Mouse (Mus musculus) myocyte (in vitro differentiated cells): ENCODE data around the gene Dhrs7b. TPM values are rescaled to one million over a fixed set of nuclear protein-coding genes. Genes with fewer than 3 reads are reported as not detected.

Experiments
- H3K27me3 ChIP-seq: one replicate; pipeline ENCODE4 v1.6.1; 2011; ENCODE audit not compliant: control insufficient read depth, insufficient read depth, insufficient read length
- H3K36me3 ChIP-seq: one replicate; pipeline ENCODE4 v1.6.1; 2011; ENCODE audit not compliant: control insufficient read depth, insufficient read depth
- H3K4me2 ChIP-seq: one replicate; pipeline ENCODE4 v1.6.1; 2011; ENCODE audit warnings: low read depth, control low read depth
- H3K4me3 ChIP-seq: one replicate; pipeline ENCODE4 v1.5.1; 2011; ENCODE audit warnings: mild to moderate bottlenecking, control low read depth, moderate library complexity
- H3K79me2 ChIP-seq: one replicate; pipeline ENCODE4 v1.6.1; 2011; ENCODE audit not compliant: control insufficient read depth, insufficient read depth
- H3ac ChIP-seq: one replicate; pipeline ENCODE4 v1.6.1; 2011; ENCODE audit not compliant: control insufficient read depth, insufficient read length
- CEBPB ChIP-seq: IDR thresholded peaks from 2 replicates; pipeline ENCODE4 v1.6.1; 2011; ENCODE audit warnings: mild to moderate bottlenecking, moderate library complexity; ENCODE audit not compliant: poor library complexity, insufficient read depth, severe bottlenecking
- E2F4 ChIP-seq: IDR thresholded peaks from one replicate; pipeline ENCODE4 v1.6.1; 2011; ENCODE audit warnings: mild to moderate bottlenecking, control low read depth, moderate library complexity; ENCODE audit not compliant: insufficient read depth
- MAX ChIP-seq: IDR thresholded peaks from one replicate; pipeline ENCODE4 v1.6.1; 2011; ENCODE audit warnings: low read depth, mild to moderate bottlenecking, control low read depth
- MYOD1 ChIP-seq, 3 experiments: IDR thresholded peaks; one replicate each; pipeline ENCODE4 v1.6.1; 2011; ENCODE audit warnings: control low read depth in 2 of 3, low read depth in 2 of 3, mild to moderate bottlenecking in 2 of 3, moderate library complexity in 1 of 3; ENCODE audit not compliant: insufficient read length in 2 of 3, control insufficient read depth in 1 of 3
- MYOG ChIP-seq, 3 experiments: IDR thresholded peaks; one replicate each; pipeline ENCODE4 v1.6.1; 2011; ENCODE audit warnings: control low read depth in 2 of 3, low read depth in 2 of 3, mild to moderate bottlenecking in 2 of 3; ENCODE audit not compliant: insufficient read length in 2 of 3, control insufficient read depth in 1 of 3, insufficient read depth in 1 of 3
- POLR2A ChIP-seq: IDR thresholded peaks from one replicate; pipeline ENCODE4 v1.6.1; 2011; ENCODE audit warnings: low read depth, mild to moderate bottlenecking, control low read depth, moderate library complexity; ENCODE audit not compliant: insufficient read length
- POLR2AphosphoS2 ChIP-seq: IDR thresholded peaks from one replicate; pipeline ENCODE4 v1.6.1; 2011; ENCODE audit warnings: low read depth, control low read depth; ENCODE audit not compliant: insufficient read length
- REST ChIP-seq: IDR thresholded peaks from one replicate; pipeline ENCODE4 v1.6.1; 2011; ENCODE audit warnings: mild to moderate bottlenecking, control low read depth, moderate library complexity; ENCODE audit not compliant: insufficient read depth, insufficient read length
- SRF ChIP-seq: IDR thresholded peaks from one replicate; pipeline ENCODE4 v1.6.1; 2011; ENCODE audit warnings: low read depth; ENCODE audit not compliant: control insufficient read depth, insufficient read length
- TCF12 ChIP-seq: IDR thresholded peaks from one replicate; pipeline ENCODE4 v1.6.1; 2011; ENCODE audit warnings: mild to moderate bottlenecking, control low read depth; ENCODE audit not compliant: poor library complexity, insufficient read depth, severe bottlenecking
- TCF3 ChIP-seq: IDR thresholded peaks from one replicate; pipeline ENCODE4 v1.6.1; 2011; ENCODE audit warnings: low read depth, control low read depth; ENCODE audit not compliant: insufficient read length
- USF1 ChIP-seq: IDR thresholded peaks from one replicate; pipeline ENCODE4 v1.6.1; 2011; ENCODE audit warnings: low read depth, mild to moderate bottlenecking, control low read depth, moderate library complexity
- polyA plus RNA-seq: library from polyadenylated mRNA; unstranded; fragments of >200 nt; fragmentation: generic; extraction: Trizol; gene quantifications from one replicate; pipeline ENCODE4 v1.2.1, GENCODE M21; 2012; ENCODE audit warnings: missing spikeins

Dhrs7b gene
- polyA plus RNA-seq, 1 experiment: 51.2 TPM

GRCm38 (mm10) chr11:60825191-60825590 is 5.2 kb upstream of the Dhrs7b start:
- TF ChIP-seq MYOG (IDR thresholded peaks at IDR 0.05; ENCODE audit: control insufficient read depth in 1 of 3, insufficient read depth in 1 of 3, insufficient read length in 2 of 3, low read depth in 2 of 3): no peak
- no peaks in the 10 kb centered on the region for H3K79me2 ChIP-seq
- no peak overlapping the region for H3ac ChIP-seq
- H3K4me3 ChIP-seq: no peak overlapping the region
- no peaks in the 10 kb centered on the region for H3K36me3 ChIP-seq
- no peaks in the 10 kb centered on the region for H3K27me3 ChIP-seq
- no peak overlapping the region for H3K4me2 ChIP-seq

GRCm38 (mm10) chr11:60826700-60827099 is 3.7 kb upstream of the Dhrs7b start:
- H3ac ChIP-seq: no peak overlapping the region
- peaks cover 8% of the 10 kb centered on the region for H3K79me2 ChIP-seq

GRCm38 (mm10) chr11:60827241-60827945 is 3.0 kb upstream of the Dhrs7b start:
- no peaks in the 10 kb centered on the region for H3K36me3 ChIP-seq
- H3ac ChIP-seq: no peak overlapping the region
- TF ChIP-seq USF1: no peak
- TF ChIP-seq POLR2A: no peak
- no peak for TF ChIP-seq TCF3
- no peak for TF ChIP-seq MYOD1 (IDR thresholded peaks at IDR 0.05; ENCODE audit: control insufficient read depth in 1 of 3, insufficient read length in 2 of 3, low read depth in 2 of 3)
- no peak for TF ChIP-seq TCF12
- TF ChIP-seq MAX: no peak
- TF ChIP-seq POLR2AphosphoS2: no peak
- no peak for TF ChIP-seq MYOG (IDR thresholded peaks at IDR 0.05; ENCODE audit: control insufficient read depth in 1 of 3, insufficient read depth in 1 of 3, insufficient read length in 2 of 3, low read depth in 2 of 3)
- no peak for TF ChIP-seq E2F4
- H3K27me3 ChIP-seq: no peaks in the 10 kb centered on the region
- peaks cover 12% of the 10 kb centered on the region for H3K79me2 ChIP-seq
- H3K4me2 ChIP-seq: no peak overlapping the region
- no peak overlapping the region for H3K4me3 ChIP-seq

More at GRCm38 (mm10) chr11:60826700-60827099, 3.7 kb upstream of the Dhrs7b start:
- Histone ChIP-seq H3K4me3 (no peak overlapping the region), H3K27me3 (no peaks in the 10 kb centered on the region), H3K4me2 (no peak overlapping the region), H3K36me3 (no peaks in the 10 kb centered on the region)
- no peak for TF ChIP-seq TCF3
- TF ChIP-seq USF1: no peak
- TF ChIP-seq MYOG (IDR thresholded peaks at IDR 0.05; ENCODE audit: control insufficient read depth in 1 of 3, insufficient read depth in 1 of 3, insufficient read length in 2 of 3, low read depth in 2 of 3): no peak
- no peak for TF ChIP-seq TCF12
- TF ChIP-seq CEBPB: no peak
- TF ChIP-seq SRF: no peak
- no peak for TF ChIP-seq POLR2AphosphoS2
- no peak for TF ChIP-seq POLR2A
- no peak for TF ChIP-seq REST
- TF ChIP-seq E2F4: no peak
- no peak for TF ChIP-seq MAX
- no peak for TF ChIP-seq MYOD1 (IDR thresholded peaks at IDR 0.05; ENCODE audit: control insufficient read depth in 1 of 3, insufficient read length in 2 of 3, low read depth in 2 of 3)

- H3K27me3 ChIP-seq: no peaks in the 10 kb centered on the region
- no peak overlapping the region for H3K4me3 ChIP-seq
- H3K79me2 ChIP-seq: peaks cover 12% of the 10 kb centered on the region
- no peak overlapping the region for H3ac ChIP-seq
- TF ChIP-seq REST: no peak
- TF ChIP-seq TCF12: no peak
- no peak for TF ChIP-seq MAX
- TF ChIP-seq E2F4: no peak
- TF ChIP-seq POLR2AphosphoS2: no peak
- TF ChIP-seq USF1: no peak
- TF ChIP-seq MYOG (IDR thresholded peaks at IDR 0.05; ENCODE audit: control insufficient read depth in 1 of 3, insufficient read depth in 1 of 3, insufficient read length in 2 of 3, low read depth in 2 of 3): no peak
- TF ChIP-seq TCF3: no peak
- H3K4me2 ChIP-seq: peak overlapping the region; percentile 24
- no peaks in the 10 kb centered on the region for H3K36me3 ChIP-seq
Measured at GRCm38 (mm10) chr11:60828903-60829302, 1.5 kb upstream of the Dhrs7b start.

GRCm38 (mm10) chr11:60836897-60837296 is 6.5 kb downstream of the Dhrs7b start:
- H3K4me2 ChIP-seq: no peak overlapping the region
- peaks cover 8% of the 10 kb centered on the region for H3K79me2 ChIP-seq
- TF ChIP-seq MAX (no peak), POLR2A (no peak), TCF12 (no peak), MYOG (IDR thresholded peaks at IDR 0.05; ENCODE audit: control insufficient read depth in 1 of 3, insufficient read depth in 1 of 3, insufficient read length in 2 of 3, low read depth in 2 of 3) (no peak), REST (no peak), SRF (no peak), CEBPB (no peak), USF1 (no peak), E2F4 (no peak), MYOD1 (IDR thresholded peaks at IDR 0.05; ENCODE audit: control insufficient read depth in 1 of 3, insufficient read length in 2 of 3, low read depth in 2 of 3) (no peak), POLR2AphosphoS2 (no peak), TCF3 (no peak)
- no peaks in the 10 kb centered on the region for H3K36me3 ChIP-seq
- no peak overlapping the region for H3ac ChIP-seq
- H3K27me3 ChIP-seq: no peaks in the 10 kb centered on the region
- no peak overlapping the region for H3K4me3 ChIP-seq
